Mouse (Mus musculus) brain, embryonic 14.5 days (tissue): ENCODE data around the gene Fdx1.

Experiments
- CTCF ChIP-seq: fragments of 200-500 bp; IDR thresholded peaks from 2 replicates; pipeline ENCODE4 v1.5.1; 2012; ENCODE audit warnings: inconsistent platforms, mild to moderate bottlenecking, moderate library complexity, borderline replicate concordance; ENCODE audit not compliant: insufficient read depth, insufficient read length; ENCODE audit errors: extremely low read depth
- POLR2A ChIP-seq: fragments of 200-500 bp; IDR thresholded peaks from 2 replicates; pipeline ENCODE4 v1.6.1; 2012; ENCODE audit warnings: mild to moderate bottlenecking, inconsistent platforms, borderline replicate concordance; ENCODE audit not compliant: poor library complexity, insufficient read depth, insufficient read length, severe bottlenecking; ENCODE audit errors: extremely low read depth

GRCm38 (mm10) chr9:52012311-52012710 is 49.0 kb upstream of the Fdx1 start:
- TF ChIP-seq CTCF (no peak), POLR2A (no peak)
